Mouse (Mus musculus): ENCODE data around the gene Ints13. TPM values are rescaled to one million over a fixed set of nuclear protein-coding genes. Genes with fewer than 3 reads are reported as not detected.
"Not testable (repeated sequence)": the region's sequence is repeated elsewhere in the genome, so short reads cannot be mapped to it uniquely, and the experiment has no call there.

The Ints13 gene
- polyA plus RNA-seq, 1 experiment from 2014 or later: 67.1 TPM

DNA sequence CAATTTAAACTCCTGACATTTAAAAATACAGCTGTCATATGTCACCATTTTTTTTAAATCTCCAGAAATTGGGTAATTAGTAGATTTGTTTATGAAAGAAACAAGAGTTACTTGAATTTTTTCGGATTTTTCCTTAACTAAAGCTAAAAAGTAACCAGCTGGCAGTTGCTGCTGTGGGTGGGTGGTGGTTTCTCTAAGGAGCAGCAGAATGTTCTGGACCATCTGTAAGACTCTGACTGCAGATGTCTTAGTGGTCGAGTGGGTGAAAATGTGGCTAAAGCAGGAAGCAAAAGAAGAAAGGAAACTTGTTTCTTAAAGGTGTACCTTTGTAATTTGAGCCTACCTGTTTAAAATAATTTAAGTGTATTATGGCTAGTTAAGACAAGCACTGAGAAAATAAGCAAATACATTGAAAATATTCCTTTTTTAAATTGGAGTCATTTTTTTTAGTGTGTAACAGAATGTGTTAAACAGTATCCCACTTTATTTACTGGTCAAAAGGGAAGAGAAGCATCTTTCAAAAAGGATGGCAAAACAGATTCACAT, 2.8 kb upstream of the Ints13 start:
- 39% methylated on average over 2 of the region's 2 CpGs for WGBS
- no peaks in the 10 kb centered on the region for H3K36me3 ChIP-seq
- no peak overlapping the region for H3K4me3 ChIP-seq
- H3K27me3 ChIP-seq: no peaks in the 10 kb centered on the region
- ATAC-seq (replicated peaks): no peak
- H3K4me1 ChIP-seq: peaks cover 32% of the 10 kb centered on the region
- no peaks in the 10 kb centered on the region for H3K9me3 ChIP-seq
- no peak overlapping the region for H3K27ac ChIP-seq (replicated peaks)
- H3K9ac ChIP-seq (replicated peaks): no peak overlapping the region
- no peak overlapping the region for H3K4me2 ChIP-seq (replicated peaks)

DNA sequence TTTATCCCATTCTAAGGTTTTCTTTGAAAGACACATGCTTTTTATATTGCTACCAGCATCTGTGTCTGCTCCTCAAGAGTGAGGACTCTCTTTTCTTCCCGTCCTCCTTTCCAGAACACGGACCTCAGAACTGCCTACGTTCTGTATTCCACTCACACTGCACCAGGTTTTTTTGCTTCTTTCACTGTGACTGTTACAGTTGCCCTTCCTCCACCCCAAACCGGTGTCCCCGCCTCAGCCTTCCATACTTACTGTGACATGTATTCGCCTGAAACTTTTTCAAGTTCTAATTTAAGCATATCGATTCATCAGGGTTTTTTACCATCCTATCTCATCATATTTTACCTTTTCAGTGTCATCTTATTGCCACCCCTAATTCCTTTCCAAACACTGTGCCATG, 951 bp upstream of the Ints13 start:
- H3K27ac ChIP-seq (replicated peaks): peak overlapping the region; percentile 99
- ATAC-seq (replicated peaks): no peak
- H3K9me3 ChIP-seq: no peaks in the 10 kb centered on the region
- peaks cover 42% of the 10 kb centered on the region for H3K4me1 ChIP-seq
- 12% methylated on average over 7 of the region's 7 CpGs for WGBS
- H3K4me2 ChIP-seq (replicated peaks): peak overlapping the region; percentile 72
- H3K36me3 ChIP-seq: 0 out of 2 replicates have a peak, but pooled peaks cover 3% of the 10 kb centered on the region
- peak overlapping the region; percentile 92 for H3K9ac ChIP-seq (replicated peaks)
- H3K27me3 ChIP-seq: no peaks in the 10 kb centered on the region
- H3K4me3 ChIP-seq: peak overlapping the region; percentile 74

DNA sequence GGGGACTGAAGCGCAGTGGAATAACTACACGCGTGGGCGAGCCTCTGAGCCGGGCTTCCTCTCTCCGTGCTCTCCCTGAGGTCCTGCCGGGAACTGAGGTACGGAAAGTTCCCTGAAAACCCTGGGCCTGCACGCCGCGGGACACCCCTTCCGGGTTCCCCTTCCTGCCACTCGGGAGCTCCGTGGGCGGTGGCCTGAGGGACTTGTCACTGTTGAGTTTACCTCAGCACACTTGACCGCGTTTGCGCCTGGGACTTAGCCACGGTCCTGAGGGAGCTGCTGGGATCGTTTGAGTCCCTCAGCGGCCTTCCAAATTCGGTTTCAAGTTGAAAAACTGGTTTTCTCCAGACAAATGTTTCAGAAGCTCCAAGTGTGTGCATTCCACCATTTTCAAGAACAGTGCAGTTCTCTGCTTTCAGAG, 486 bp upstream of the Ints13 start:
- WGBS: under 1% methylated on average over 22 of the region's 22 CpGs
- H3K27ac ChIP-seq (replicated peaks): peak overlapping the region; percentile 99
- no peak for ATAC-seq (replicated peaks)
- H3K4me1 ChIP-seq: peaks cover 42% of the 10 kb centered on the region
- H3K9me3 ChIP-seq: no peaks in the 10 kb centered on the region
- peak overlapping the region; percentile 92 for H3K9ac ChIP-seq (replicated peaks)
- H3K4me2 ChIP-seq (replicated peaks): peak overlapping the region; percentile 72
- H3K27me3 ChIP-seq: no peaks in the 10 kb centered on the region
- H3K4me3 ChIP-seq: peak overlapping the region; percentile 74
- H3K36me3 ChIP-seq: 0 out of 2 replicates have a peak, but pooled peaks cover 3% of the 10 kb centered on the region

DNA sequence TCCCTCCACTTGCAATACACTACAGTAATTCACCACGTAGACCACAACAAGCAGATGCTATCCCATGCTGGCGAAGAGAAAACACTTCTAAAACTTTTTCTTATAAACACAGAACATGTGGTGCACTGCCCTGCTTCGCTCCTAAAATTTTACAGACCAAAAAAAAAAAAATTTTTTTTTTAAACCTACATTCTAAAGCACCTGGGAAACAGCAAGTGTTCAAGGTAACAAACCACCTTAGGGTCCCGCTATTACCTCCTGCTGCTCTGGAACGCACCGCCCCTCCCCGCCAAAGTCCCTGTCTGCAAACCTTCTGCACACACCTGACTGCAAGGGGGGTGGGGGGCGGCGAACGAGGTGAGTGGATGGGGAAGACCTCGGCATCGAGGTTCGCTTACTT, 732 bp downstream of the Ints13 start, which contains the start of gene Fgfr1op2:
TSS of gene Fgfr1op2 (plus strand) at position 301 of the 400 bp plus-strand sequence.
- H3K4me1 ChIP-seq: peaks cover 42% of the 10 kb centered on the region
- H3K9ac ChIP-seq (replicated peaks): peak within 1 kb of the TSS; percentile 92
- H3K36me3 ChIP-seq: 0 out of 2 replicates have a peak, but pooled peaks cover 3% of the 10 kb centered on the region
- H3K9me3 ChIP-seq: no peaks in the 10 kb centered on the region
- ATAC-seq (replicated peaks): no peak
- H3K27ac ChIP-seq (replicated peaks): peak within 1 kb of the TSS; percentile 99
- H3K4me3 ChIP-seq: peak within 1 kb of the TSS; percentile 74
- peak within 1 kb of the TSS; percentile 72 for H3K4me2 ChIP-seq (replicated peaks)
- H3K27me3 ChIP-seq: no peaks in the 10 kb centered on the region
- WGBS: 2% methylated on average over 13 of the region's 13 CpGs

DNA sequence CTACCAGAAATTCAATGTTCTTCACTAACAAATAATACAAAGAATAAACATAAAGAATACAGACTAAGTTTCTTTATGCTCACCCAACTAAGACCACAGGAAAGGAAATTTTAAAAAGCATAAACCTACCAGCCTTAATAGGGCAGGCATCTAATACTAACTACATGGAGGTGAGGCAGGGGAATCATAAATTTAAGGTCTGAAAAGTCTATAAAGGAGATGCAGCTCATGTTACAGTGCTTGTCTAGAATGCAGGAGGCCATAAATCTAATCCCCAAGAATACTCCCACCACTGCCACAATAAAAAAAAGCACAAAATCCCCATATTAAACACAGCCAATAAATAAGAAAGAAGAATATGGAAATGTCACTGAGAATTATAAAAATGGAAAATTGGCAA, 5.6 kb downstream of the Ints13 start:
- no peaks in the 10 kb centered on the region for H3K27me3 ChIP-seq
- H3K4me2 ChIP-seq (replicated peaks): no peak overlapping the region
- peaks cover 23% of the 10 kb centered on the region for H3K4me1 ChIP-seq
- H3K4me3 ChIP-seq: no peak overlapping the region
- no peak overlapping the region for H3K27ac ChIP-seq (replicated peaks)
- H3K9ac ChIP-seq (replicated peaks): no peak overlapping the region
- no peak for ATAC-seq (replicated peaks)
- H3K9me3 ChIP-seq: no peaks in the 10 kb centered on the region
- H3K36me3 ChIP-seq: 0 out of 2 replicates have a peak, but pooled peaks cover 5% of the 10 kb centered on the region

DNA sequence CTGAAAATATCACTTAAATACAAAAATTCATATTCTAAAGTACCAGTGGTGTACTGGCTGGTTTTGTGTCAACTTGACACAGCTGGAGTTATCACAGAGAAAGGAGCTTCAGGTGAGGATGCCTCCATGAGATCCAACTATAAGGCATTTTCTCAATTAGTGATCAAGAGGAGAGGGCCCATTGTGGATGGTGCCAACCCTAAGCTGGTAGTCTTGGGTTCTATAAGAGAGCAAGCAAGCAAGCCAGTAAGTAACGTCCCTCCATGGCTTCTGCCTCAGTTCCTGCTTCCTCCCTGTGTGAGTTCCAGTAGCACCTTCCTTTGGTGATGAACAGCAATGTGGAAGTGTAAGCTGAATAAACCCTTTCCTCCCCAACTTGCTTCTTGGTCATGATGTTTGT, 15.2 kb downstream of the Ints13 start:
- ATAC-seq (replicated peaks): not testable (repeated sequence)
- H3K36me3 ChIP-seq: peaks cover 54% of the 10 kb centered on the region

DNA sequence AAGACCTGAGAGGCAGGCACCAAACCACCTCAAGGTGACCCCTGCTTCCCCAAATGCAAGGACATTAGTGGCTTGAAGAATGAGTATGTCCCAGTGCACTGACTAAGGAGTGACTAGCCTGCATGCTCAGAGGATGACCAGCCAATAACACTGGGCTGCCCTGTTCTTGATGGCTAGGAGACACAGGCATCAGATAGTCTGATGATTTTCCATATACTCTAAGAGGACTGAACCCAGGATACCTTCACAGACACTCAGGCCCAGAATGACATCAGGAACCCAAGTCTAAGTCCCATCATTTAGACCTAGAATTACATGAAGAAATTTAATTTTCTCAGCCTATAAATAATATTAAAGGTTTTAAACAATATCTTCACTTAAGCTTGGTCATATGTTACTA, 26.3 kb downstream of the Ints13 start:
- peaks cover 74% of the 10 kb centered on the region for H3K36me3 ChIP-seq
- H3K9ac ChIP-seq (replicated peaks): no peak overlapping the region
- no peak overlapping the region for H3K4me3 ChIP-seq
- H3K4me2 ChIP-seq (replicated peaks): no peak overlapping the region
- H3K4me1 ChIP-seq: no peaks in the 10 kb centered on the region
- H3K27me3 ChIP-seq: no peaks in the 10 kb centered on the region
- no peak for ATAC-seq (replicated peaks)
- no peak overlapping the region for H3K27ac ChIP-seq (replicated peaks)
- no peaks in the 10 kb centered on the region for H3K9me3 ChIP-seq

More for the DNA sequence above, 15.2 kb downstream of the Ints13 start:
- whole genome bisulfite sequencing: 81% methylated on average over 1 of the region's 1 CpGs
- not testable (repeated sequence) for H3K4me3 ChIP-seq; H3K9me3 ChIP-seq; H3K4me2 ChIP-seq (replicated peaks); H3K4me1 ChIP-seq; H3K27me3 ChIP-seq; H3K27ac ChIP-seq (replicated peaks); H3K9ac ChIP-seq (replicated peaks)

DNA sequence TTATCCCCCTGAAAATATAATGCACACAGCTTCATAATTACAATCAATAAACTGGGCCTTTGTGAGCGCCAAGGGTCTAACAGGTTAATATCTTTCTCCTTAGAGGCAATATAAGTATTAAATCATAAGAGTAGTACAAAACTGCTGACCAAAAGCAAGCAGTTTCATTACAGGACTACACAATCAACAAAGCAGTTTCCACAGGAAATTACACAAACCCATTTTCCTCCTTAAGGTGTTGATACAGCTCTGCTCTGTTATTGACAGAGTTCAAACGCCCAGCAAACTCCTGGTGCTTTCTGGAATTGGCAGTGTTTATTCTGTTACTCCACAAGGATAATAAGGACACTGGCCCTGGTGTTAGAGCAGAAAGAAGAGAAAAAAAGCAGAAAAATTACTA, 27.2 kb downstream of the Ints13 start:
- H3K9ac ChIP-seq (replicated peaks): no peak overlapping the region
- H3K4me2 ChIP-seq (replicated peaks): no peak overlapping the region
- peaks cover 65% of the 10 kb centered on the region for H3K36me3 ChIP-seq
- H3K27me3 ChIP-seq: no peaks in the 10 kb centered on the region
- no peaks in the 10 kb centered on the region for H3K4me1 ChIP-seq
- no peak overlapping the region for H3K4me3 ChIP-seq
- no peak overlapping the region for H3K27ac ChIP-seq (replicated peaks)
- ATAC-seq (replicated peaks): no peak
- no peaks in the 10 kb centered on the region for H3K9me3 ChIP-seq
- WGBS: 89% methylated on average over 2 of the region's 2 CpGs

DNA sequence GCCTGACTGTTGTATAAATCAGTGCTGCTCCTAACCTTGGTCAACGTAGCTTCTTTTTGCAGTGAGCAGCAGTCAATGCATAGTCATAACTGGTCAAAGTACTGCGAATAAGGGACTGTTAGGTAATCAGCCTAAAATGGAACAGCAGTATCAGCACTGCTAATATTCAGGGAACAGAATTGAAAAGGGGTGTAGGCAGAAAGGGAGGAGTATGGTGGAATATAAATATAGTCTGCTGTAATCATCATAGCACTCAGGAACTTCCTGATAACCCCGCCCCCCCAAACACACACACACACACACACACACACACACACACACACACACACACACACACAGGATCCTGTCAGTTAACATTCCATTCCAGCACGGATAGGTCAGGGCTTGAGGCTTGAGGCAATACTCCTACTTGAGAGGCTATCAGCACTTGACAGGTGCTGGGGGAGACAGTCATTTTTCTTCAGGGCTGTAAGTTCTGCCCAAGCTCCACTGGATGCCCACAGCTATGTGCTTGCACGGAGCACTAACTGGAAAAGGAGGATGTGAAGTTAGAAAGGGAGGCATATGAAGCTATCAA, 32.3 kb downstream of the Ints13 start:
- H3K27me3 ChIP-seq: no peaks in the 10 kb centered on the region
- no peak overlapping the region for H3K27ac ChIP-seq (replicated peaks)
- ATAC-seq (replicated peaks): no peak
- H3K9me3 ChIP-seq: no peaks in the 10 kb centered on the region
- H3K4me2 ChIP-seq (replicated peaks): no peak overlapping the region
- H3K4me1 ChIP-seq: no peaks in the 10 kb centered on the region
- no peak overlapping the region for H3K9ac ChIP-seq (replicated peaks)
- H3K36me3 ChIP-seq: peaks cover 21% of the 10 kb centered on the region
- H3K4me3 ChIP-seq: no peak overlapping the region
- WGBS: 86% methylated on average over 5 of the region's 5 CpGs

DNA sequence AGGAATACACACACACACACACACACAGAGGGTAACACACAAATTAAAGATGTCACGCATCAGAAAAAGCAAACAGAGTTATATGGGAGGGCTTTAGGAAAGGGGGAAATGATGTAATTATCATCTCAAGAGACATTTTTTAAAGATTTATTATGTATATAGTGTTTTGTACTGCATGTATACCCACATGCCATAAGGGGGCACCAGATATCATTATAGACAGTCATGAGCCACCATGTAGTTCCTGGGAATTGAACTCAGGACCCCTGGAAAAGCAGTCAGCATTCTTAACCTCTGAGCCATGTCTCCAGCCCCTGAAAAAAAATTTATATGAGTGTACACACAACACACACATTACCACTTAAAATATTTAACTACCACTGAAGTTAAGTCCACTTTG, 33.0 kb downstream of the Ints13 start:
- no peak for ATAC-seq (replicated peaks)
- Histone ChIP-seq H3K27ac (replicated peaks) (no peak overlapping the region), H3K4me2 (replicated peaks) (no peak overlapping the region), H3K27me3 (no peaks in the 10 kb centered on the region), H3K4me1 (no peaks in the 10 kb centered on the region), H3K4me3 (no peak overlapping the region), H3K36me3 (peaks cover 15% of the 10 kb centered on the region), H3K9ac (replicated peaks) (no peak overlapping the region), H3K9me3 (no peaks in the 10 kb centered on the region)
- 93% methylated on average over 1 of the region's 1 CpGs for WGBS

DNA sequence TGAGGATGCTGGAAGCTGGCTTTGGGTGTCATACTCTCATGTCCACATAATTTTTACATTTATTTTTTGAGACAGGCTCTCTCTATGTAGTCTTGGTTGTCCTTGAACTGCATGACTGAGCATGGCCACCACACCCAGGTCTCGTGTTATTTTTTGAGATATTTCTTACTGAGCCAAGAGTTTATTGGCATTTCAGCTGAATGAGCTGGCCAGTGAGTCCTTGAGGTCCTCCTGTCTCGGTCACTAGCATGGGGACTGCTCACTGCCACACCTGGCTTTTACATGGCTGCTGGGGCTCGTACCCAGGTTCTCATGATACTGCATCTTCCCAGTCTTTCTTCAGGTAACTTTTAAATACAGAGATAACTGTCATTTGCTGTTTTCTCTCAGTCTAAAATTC, 37.2 kb downstream of the Ints13 start:
- Histone ChIP-seq H3K9ac (replicated peaks) (no peak overlapping the region), H3K4me3 (no peak overlapping the region), H3K27me3 (no peaks in the 10 kb centered on the region), H3K4me1 (no peaks in the 10 kb centered on the region), H3K36me3 (no peaks in the 10 kb centered on the region), H3K4me2 (replicated peaks) (no peak overlapping the region), H3K27ac (replicated peaks) (no peak overlapping the region), H3K9me3 (no peaks in the 10 kb centered on the region)
- no peak for ATAC-seq (replicated peaks)
- 86% methylated on average over 3 of the region's 3 CpGs for WGBS

DNA sequence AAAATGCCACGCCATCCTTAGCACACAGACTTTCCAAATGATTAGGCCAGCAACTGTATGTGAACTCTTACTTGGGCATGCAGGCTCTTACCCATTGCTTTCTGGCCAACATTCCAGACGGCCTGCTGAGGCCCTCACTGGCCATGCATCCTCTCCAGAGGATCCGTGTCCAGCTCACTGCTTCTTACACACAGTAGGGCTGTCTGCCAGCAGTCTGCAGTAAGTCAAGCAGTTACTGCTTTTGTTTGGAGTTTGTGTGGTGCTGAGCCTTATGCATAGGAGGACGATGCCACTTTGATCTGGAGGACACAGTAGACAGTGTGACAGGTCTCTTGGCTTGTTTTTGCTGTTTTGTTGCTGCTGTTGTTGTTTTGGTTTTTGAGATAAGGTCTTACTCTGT, 39.0 kb downstream of the Ints13 start:
- H3K27ac ChIP-seq (replicated peaks): no peak overlapping the region

DNA sequence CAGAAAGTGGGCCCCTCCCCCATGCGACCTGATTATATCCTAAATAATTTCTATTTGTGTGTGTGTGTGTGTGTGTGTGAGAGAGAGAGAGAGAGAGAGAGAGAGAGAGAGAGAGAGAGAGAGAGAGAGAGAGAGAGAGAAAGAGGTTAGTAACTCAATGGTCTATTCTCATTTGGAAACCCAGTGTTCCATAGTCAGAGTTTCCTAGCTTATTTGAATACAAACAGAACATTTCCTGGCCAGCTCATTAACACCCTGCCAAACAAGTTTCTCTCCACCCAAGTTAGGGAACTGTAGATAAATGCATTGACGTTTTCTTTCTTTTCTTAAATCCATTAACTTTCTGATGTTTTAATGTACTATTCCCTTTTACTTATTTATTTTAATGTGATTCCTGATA, 39.6 kb downstream of the Ints13 start:
- Histone ChIP-seq H3K4me1 (no peaks in the 10 kb centered on the region), H3K36me3 (no peaks in the 10 kb centered on the region), H3K27me3 (no peaks in the 10 kb centered on the region), H3K27ac (replicated peaks) (no peak overlapping the region), H3K9me3 (no peaks in the 10 kb centered on the region), H3K4me3 (no peak overlapping the region), H3K4me2 (replicated peaks) (no peak overlapping the region), H3K9ac (replicated peaks) (no peak overlapping the region)
- ATAC-seq (replicated peaks): no peak
- 78% methylated on average over 2 of the region's 2 CpGs for WGBS

More for the DNA sequence above, 39.0 kb downstream of the Ints13 start:
- H3K9ac ChIP-seq (replicated peaks): no peak overlapping the region
- no peak overlapping the region for H3K4me3 ChIP-seq
- WGBS: 52% methylated on average over 4 of the region's 4 CpGs
- no peaks in the 10 kb centered on the region for H3K4me1 ChIP-seq
- H3K36me3 ChIP-seq: no peaks in the 10 kb centered on the region
- no peak for ATAC-seq (replicated peaks)
- H3K4me2 ChIP-seq (replicated peaks): no peak overlapping the region
- no peaks in the 10 kb centered on the region for H3K27me3 ChIP-seq
- no peaks in the 10 kb centered on the region for H3K9me3 ChIP-seq
